Mouse (Mus musculus) thymus, adult 2 months (tissue): ENCODE data around the gene Glis3. TPM values are rescaled to one million over a fixed set of nuclear protein-coding genes. Genes with fewer than 3 reads are reported as not detected.

Experiments used
- DNase-seq: peaks from one replicate; pipeline ENCODE4 v3.0.0; 2021
- H3K27ac ChIP-seq: fragments of 200-500 bp; 2 replicates; pipeline ENCODE4 v1.5.1; 2012; ENCODE audit warnings: low read length, control low read depth; ENCODE audit not compliant: control insufficient read depth, insufficient read depth
- H3K27me3 ChIP-seq: fragments of 200-500 bp; 2 replicates; pipeline ENCODE4 v1.6.1; 2012; ENCODE audit warnings: mild to moderate bottlenecking, low read length, moderate library complexity, mixed read lengths; ENCODE audit not compliant: control insufficient read depth, insufficient read depth
- H3K36me3 ChIP-seq: fragments of 200-500 bp; 2 replicates; pipeline ENCODE4 v1.6.1; 2012; ENCODE audit warnings: mild to moderate bottlenecking, low read length, moderate library complexity; ENCODE audit not compliant: control insufficient read depth, insufficient read depth
- H3K4me1 ChIP-seq: fragments of 200-500 bp; replicated peaks from 2 replicates; pipeline ENCODE4 v1.6.1; 2012; ENCODE audit warnings: low read length; ENCODE audit not compliant: control insufficient read depth, insufficient read depth
- H3K4me3 ChIP-seq: fragments of 200-500 bp; 2 replicates; pipeline ENCODE4 v1.5.1; 2012; ENCODE audit warnings: mild to moderate bottlenecking, low read length, control low read depth, moderate library complexity; ENCODE audit not compliant: control insufficient read depth, insufficient read depth
- CTCF ChIP-seq: fragments of 200-500 bp; IDR thresholded peaks from 2 replicates; pipeline ENCODE4 v1.5.1; 2012; ENCODE audit warnings: mild to moderate bottlenecking, control low read depth, low read length, moderate library complexity, borderline replicate concordance; ENCODE audit not compliant: control insufficient read depth, poor library complexity, insufficient read depth; ENCODE audit errors: extremely low read depth
- WGBS: fragments of 180-500 bp; shearing (Covaris S2); methylation state at CpG from one replicate; pipeline ENCODE4 v1.1.7; 2018; 5-methylcytosine and 5-hydroxymethylcytosine counted together
- polyA plus RNA-seq: library from polyadenylated mRNA; depleted of rRNA; stranded (reverse); fragments of >200 nt; gene quantifications from 2 replicates; pipeline ENCODE4 v1.2.3, GENCODE M21; 2012; rRNA removed

Gene Glis3
- polyA plus RNA-seq, 1 experiment: 1.8 TPM

DNA sequence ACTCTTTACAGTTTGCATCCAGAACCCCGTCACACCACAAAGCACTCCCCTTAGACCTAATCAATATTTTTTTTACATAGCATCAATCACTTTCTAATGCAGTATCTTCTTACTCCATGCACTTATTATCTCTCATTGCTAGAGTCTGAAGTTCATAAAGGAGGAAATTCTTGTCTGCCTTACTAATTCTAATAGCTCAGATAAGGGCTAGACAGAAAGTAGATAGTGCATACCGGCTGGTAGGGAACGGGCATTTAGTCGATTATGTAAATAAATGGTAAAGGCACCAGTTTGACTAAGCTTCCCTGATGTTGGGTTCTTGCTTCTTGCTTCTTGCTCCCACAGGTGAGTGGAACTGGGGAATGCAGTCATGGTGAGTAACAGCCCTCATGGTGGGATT lies 468.2 kb downstream of the Glis3 start:
- WGBS: 98% methylated on average over 4 of the region's 4 CpGs
- no peak overlapping the region for H3K4me3 ChIP-seq
- H3K27me3 ChIP-seq: no peaks in the 10 kb centered on the region
- no peaks in the 10 kb centered on the region for H3K36me3 ChIP-seq
- H3K4me1 ChIP-seq: peaks cover 4% of the 10 kb centered on the region; the same call in 1 of the 2 replicates
- H3K27ac ChIP-seq: no peak overlapping the region
- TF ChIP-seq CTCF: no peak
- DNase-seq: no peak

Other genes starting within 250 kb of the Glis3 start
- 0.41 and 0.51 TPM in 2 replicates for gene Slc1a1, start 155.0 kb upstream of the Glis3 start, polyA plus RNA-seq